Mouse (Mus musculus) liver, postnatal 0 days (tissue): ENCODE data around the gene Celf5.

ENCODE experiments used
- CTCF ChIP-seq: sonication (generic); IDR thresholded peaks from 2 replicates; pipeline ENCODE4 v1.5.1; 2016; ENCODE audit warnings: antibody characterized with exemption, low read depth
- EP300 ChIP-seq: IDR thresholded peaks from 2 replicates; pipeline ENCODE4 v1.6.1; 2016; ENCODE audit warnings: antibody characterized with exemption, low read depth, mild to moderate bottlenecking

DNA sequence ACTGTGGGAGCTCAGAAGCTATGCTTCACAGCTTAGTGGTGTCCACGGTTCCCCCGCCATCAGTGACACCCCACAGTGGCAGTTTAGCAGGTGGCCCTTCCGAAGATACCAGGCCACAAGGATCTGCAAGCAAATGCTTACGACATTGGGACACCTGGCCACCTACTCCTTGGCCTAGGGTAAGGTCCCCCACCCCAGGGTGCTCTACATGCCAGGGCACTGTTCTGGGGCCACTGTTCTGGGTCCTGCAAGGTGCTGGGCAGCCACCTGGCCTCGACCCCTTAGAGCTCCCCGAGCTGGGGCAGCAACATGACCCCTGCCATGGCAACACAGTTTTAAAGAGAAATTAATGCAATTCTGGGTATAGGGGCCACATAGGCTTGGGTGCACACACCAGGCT, 12.6 kb upstream of the Celf5 start:
- TF ChIP-seq EP300 (no peak), CTCF (no peak)
